Mouse (Mus musculus): ENCODE measurements around the gene Cox6b1. TPM values are rescaled to one million over a fixed set of nuclear protein-coding genes. Genes with fewer than 3 reads are reported as not detected.

The Cox6b1 gene
- polyA plus RNA-seq (2012; rRNA removed): 1,228 and 1,575 TPM in 2 replicates

DNA sequence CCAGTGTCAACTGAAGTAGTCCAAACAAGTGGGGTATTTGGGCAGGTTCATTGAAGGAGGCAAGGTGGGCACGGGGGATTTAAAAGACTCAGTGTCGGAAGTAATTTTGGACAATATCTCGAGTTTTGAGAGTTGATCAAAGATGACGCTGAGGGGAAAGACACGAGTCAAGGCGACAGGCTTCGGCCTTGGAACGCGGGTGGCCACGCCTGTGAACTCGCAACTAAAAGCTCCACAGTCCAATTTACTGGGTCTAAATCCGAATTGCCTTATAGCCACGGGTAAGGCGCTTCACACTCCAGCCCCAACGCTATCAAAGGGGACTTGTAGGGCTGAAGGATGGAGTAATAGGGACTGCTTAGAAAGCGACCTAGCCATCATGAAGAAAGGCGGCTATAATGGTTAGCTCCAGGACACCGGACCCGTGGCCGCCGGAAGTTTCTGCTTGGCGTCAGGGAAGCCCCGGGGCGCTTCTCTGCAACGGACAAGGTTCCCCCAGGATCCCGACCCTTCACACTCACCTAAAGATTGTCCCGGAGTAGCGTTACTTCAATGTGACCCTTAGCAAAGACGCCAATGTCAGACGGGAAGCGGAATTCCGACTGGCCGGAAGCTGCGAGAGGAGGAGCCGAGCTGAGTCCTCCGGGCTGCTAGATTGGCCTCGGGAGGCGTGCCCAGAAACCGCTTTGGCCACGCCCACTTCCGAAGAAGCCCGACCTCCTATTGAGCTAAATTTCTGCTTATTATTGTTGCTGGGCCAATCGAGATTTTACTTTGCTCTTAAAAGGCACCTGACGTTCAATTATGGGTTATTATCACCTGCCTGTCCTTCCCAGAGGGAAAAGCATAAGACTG lies at the start of gene Cox6b1:
Gene Cox6b1, minus strand, starts transcription at position 622 of the 855 bp plus-strand sequence.
- peak within 1 kb of the TSS; percentile 93 for H3K4me3 ChIP-seq (ENCODE audit: insufficient read depth, low read depth, low read length)
- peaks cover 3% of the 10 kb centered on the region; the same call in 1 of the 2 replicates for H3K36me3 ChIP-seq (ENCODE audit: control insufficient read depth, insufficient read depth, low read length)
- peaks cover 6% of the 10 kb centered on the region; the same call in 1 of the 2 replicates for H3K4me1 ChIP-seq (ENCODE audit: control insufficient read depth, insufficient read depth, low read length)
- H3K27ac ChIP-seq (ENCODE audit: insufficient read depth, low read depth, low read length): peak within 1 kb of the TSS; percentile 99
- TF ChIP-seq POLR2A (IDR thresholded peaks at IDR 0.05; ENCODE audit: low read depth, low read length): peak; percentile 37
- TF ChIP-seq CTCF (conservative IDR thresholded peaks at IDR 0.05; ENCODE audit: insufficient read depth, insufficient read length, low read depth, low read length): no peak
- peak; percentile 94 for DNase-seq
- 1% methylated on average over 44 of the region's 44 CpGs for WGBS
- H3K27me3 ChIP-seq (replicated peaks; ENCODE audit: control insufficient read depth, insufficient read depth, low read length): no peaks in the 10 kb centered on the region

DNA sequence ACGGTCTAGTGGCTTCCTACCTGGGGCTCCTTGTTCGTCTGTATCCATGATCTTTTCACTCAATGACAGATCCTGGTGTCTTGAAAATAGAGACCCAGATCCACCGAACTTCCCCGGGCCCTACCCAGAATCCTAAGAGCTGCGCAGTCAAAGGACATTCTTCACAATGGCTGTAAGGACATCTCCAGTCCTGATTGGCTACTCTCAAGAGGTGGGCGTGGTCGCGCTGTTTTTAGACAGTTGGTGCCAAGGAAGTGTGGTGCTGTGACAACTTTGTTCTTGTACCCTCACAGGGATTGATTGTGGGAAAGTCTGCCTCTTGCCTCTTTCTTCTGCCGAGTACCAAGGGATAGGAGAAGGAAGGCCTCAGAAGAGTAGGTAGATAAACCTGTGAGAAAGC lies 45.5 kb upstream of the Cox6b1 start, which contains the start of gene Pmis2:
Gene Pmis2, minus strand, starts transcription at position 126 of the 400 bp plus-strand sequence.
- no peak within 1 kb of the TSS for H3K4me3 ChIP-seq (ENCODE audit: insufficient read depth, low read depth, low read length)
- DNase-seq: no peak
- no peak within 1 kb of the TSS for H3K27ac ChIP-seq (ENCODE audit: insufficient read depth, low read depth, low read length)
- 74% methylated on average over 9 of the region's 9 CpGs for WGBS
- TF ChIP-seq POLR2A (IDR thresholded peaks at IDR 0.05; ENCODE audit: low read depth, low read length) (no peak), CTCF (conservative IDR thresholded peaks at IDR 0.05; ENCODE audit: insufficient read depth, insufficient read length, low read depth, low read length) (no peak)
- no peaks in the 10 kb centered on the region for H3K27me3 ChIP-seq (replicated peaks; ENCODE audit: control insufficient read depth, insufficient read depth, low read length)
- no peaks in the 10 kb centered on the region for H3K36me3 ChIP-seq (ENCODE audit: control insufficient read depth, insufficient read depth, low read length)
- H3K4me1 ChIP-seq (ENCODE audit: control insufficient read depth, insufficient read depth, low read length): peaks cover 2% of the 10 kb centered on the region; the same call in 1 of the 2 replicates

DNA sequence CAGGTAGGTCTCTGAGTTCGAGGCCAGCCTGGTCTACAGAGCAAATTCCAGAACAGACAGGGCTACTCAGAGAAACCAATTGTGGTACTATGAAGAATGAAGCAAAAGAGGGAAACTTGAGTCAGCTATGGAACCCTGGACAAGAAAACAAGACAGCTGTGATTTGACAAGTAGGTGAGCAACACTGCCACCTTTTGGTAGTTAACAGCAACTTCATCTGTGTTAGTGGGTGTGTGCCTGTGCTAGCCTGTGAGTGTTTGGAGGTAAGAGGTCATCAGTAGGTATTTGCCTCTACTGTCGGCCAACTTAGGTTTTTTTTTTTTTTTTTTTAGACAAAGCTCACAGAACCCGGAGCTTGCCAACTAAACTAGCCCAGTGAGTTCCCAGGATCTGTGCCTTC lies 43.3 kb upstream of the Cox6b1 start:
- Histone ChIP-seq H3K27me3 (replicated peaks; ENCODE audit: control insufficient read depth, insufficient read depth, low read length) (no peaks in the 10 kb centered on the region), H3K27ac (ENCODE audit: insufficient read depth, low read depth, low read length) (no peak overlapping the region), H3K4me1 (ENCODE audit: control insufficient read depth, insufficient read depth, low read length) (peaks cover 2% of the 10 kb centered on the region), H3K36me3 (ENCODE audit: control insufficient read depth, insufficient read depth, low read length) (no peaks in the 10 kb centered on the region), H3K4me3 (ENCODE audit: insufficient read depth, low read depth, low read length) (no peak overlapping the region)
- DNase-seq: peak; percentile 44
- TF ChIP-seq CTCF (conservative IDR thresholded peaks at IDR 0.05; ENCODE audit: insufficient read depth, insufficient read length, low read depth, low read length) (peak; percentile 51), POLR2A (IDR thresholded peaks at IDR 0.05; ENCODE audit: low read depth, low read length) (no peak)
- WGBS: 25% methylated on average over 3 of the region's 3 CpGs

DNA sequence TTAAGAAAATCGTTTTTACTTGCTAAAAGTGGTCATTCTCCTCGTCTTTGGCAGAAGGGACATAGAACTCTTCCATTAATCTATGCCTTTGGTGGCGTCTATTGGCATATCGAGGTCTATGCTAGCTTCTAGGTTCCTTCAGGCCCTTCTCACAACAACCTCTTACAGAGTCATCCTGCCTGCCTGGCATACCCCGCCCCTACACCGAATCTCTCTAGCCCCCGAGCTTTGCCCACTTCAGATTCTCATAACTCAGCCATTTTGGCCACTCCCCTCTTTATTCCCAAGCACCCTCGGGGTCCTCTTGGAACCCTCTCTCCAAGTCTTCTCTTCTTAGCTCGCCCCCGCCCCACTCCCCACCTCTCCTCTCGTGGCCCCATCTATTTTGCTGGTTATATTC lies 39.4 kb upstream of the Cox6b1 start:
- no peak for DNase-seq
- peaks cover 2% of the 10 kb centered on the region for H3K4me1 ChIP-seq (ENCODE audit: control insufficient read depth, insufficient read depth, low read length)
- no peak overlapping the region for H3K27ac ChIP-seq (ENCODE audit: insufficient read depth, low read depth, low read length)
- 5% methylated on average over 11 of the region's 11 CpGs for WGBS
- H3K27me3 ChIP-seq (replicated peaks; ENCODE audit: control insufficient read depth, insufficient read depth, low read length): no peaks in the 10 kb centered on the region
- TF ChIP-seq CTCF (conservative IDR thresholded peaks at IDR 0.05; ENCODE audit: insufficient read depth, insufficient read length, low read depth, low read length) (no peak), POLR2A (IDR thresholded peaks at IDR 0.05; ENCODE audit: low read depth, low read length) (no peak)
- H3K4me3 ChIP-seq (ENCODE audit: insufficient read depth, low read depth, low read length): peak overlapping the region; percentile 76
- H3K36me3 ChIP-seq (ENCODE audit: control insufficient read depth, insufficient read depth, low read length): no peaks in the 10 kb centered on the region

DNA sequence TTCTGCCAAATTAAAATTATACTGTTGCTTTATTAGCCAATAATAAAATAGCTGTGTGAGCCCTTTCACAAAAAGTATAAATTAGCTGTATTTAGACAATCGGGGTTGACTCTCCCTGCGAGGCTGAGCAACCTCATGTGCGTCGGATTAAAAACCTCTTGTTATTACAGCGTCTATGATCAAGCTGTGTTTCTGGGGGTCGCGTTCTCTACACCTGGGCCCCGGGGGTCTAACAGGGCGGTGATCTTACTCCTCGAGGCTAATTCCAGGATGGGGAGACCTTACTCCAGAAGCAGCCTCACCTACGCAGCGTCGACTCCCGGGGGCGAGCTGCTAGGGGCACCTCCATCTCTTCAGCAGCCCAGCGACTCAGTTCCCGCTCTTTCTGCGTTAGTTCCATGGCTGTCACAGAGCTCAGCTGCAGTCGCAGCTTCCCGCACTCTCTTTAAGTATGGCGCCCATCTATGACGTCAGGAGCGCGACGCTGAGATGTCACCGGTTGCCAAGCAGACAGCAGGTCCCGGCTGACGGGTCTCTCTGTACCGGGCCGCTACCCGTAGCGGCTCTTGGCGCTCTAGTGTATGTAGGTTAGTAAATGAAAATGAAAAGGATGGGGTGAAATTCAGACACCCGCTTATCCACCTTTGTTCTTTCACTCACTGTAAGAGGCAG lies 38.7 kb upstream of the Cox6b1 start, which contains the start of gene Haus5:
Gene Haus5, minus strand, starts transcription at position 466 of the 672 bp plus-strand sequence.
- peak; percentile 93 for DNase-seq
- peak; percentile 32 for TF ChIP-seq POLR2A (IDR thresholded peaks at IDR 0.05; ENCODE audit: low read depth, low read length)
- no peak for TF ChIP-seq CTCF (conservative IDR thresholded peaks at IDR 0.05; ENCODE audit: insufficient read depth, insufficient read length, low read depth, low read length)
- Histone ChIP-seq H3K36me3 (ENCODE audit: control insufficient read depth, insufficient read depth, low read length) (no peaks in the 10 kb centered on the region), H3K4me1 (ENCODE audit: control insufficient read depth, insufficient read depth, low read length) (peaks cover 2% of the 10 kb centered on the region), H3K27me3 (replicated peaks; ENCODE audit: control insufficient read depth, insufficient read depth, low read length) (no peaks in the 10 kb centered on the region), H3K27ac (ENCODE audit: insufficient read depth, low read depth, low read length) (no peak within 1 kb of the TSS), H3K4me3 (ENCODE audit: insufficient read depth, low read depth, low read length) (peak within 1 kb of the TSS; percentile 76)
- under 1% methylated on average over 34 of the region's 34 CpGs for WGBS

DNA sequence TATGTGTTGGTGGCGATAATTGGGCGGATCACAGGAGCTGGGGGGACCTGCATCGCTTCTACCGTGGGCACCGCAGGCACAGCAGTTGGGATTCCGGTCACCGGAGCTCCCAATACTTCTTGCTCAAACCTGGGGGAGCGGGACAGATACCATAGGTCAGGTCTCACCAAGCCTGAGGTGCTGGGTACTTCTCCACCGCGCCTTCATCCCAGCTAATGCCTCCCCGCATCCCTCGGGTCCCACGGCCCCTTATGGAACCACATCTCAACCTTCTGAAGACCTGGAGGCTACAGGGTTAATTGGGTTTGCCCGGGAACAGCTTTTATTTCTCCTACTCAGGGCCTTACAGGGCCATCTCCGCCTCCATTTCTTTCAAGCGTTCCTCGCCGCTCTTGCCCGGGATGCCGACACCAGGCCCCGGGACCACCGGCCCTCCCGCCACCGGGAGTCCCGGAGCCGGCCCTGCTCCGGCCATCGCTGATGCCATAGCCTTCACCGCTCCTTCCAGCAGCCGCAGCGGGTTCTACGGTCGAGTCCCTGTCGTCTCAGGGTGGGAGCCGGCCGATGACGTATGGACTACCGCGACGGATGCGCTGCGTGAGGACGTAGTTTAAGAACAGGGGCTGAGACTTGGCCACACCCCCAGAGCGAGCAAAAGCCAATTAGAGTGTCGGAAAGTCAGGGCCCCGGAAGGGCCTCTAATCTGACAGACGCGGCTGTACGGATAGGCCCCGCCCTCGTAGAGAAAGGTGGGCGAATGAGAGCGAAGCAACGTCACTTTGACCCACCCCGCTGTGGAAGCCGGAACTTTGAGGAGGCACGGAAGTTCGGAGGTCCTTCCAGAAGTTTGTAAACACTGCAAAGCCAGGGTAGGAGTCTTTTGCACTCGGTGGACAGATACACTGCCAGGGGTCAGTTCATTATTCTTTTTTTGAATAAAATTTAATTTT lies 23.9 kb upstream of the Cox6b1 start, which contains the start of gene Rbm42:
Gene Rbm42, minus strand, starts transcription at position 727 of the 950 bp plus-strand sequence.
- 1% methylated on average over 59 of the region's 59 CpGs for WGBS
- Histone ChIP-seq H3K36me3 (ENCODE audit: control insufficient read depth, insufficient read depth, low read length) (no peaks in the 10 kb centered on the region; the same call in none of the 2 replicates), H3K4me1 (ENCODE audit: control insufficient read depth, insufficient read depth, low read length) (no peaks in the 10 kb centered on the region; the same call in 1 of the 2 replicates), H3K27me3 (replicated peaks; ENCODE audit: control insufficient read depth, insufficient read depth, low read length) (no peaks in the 10 kb centered on the region), H3K4me3 (ENCODE audit: insufficient read depth, low read depth, low read length) (peak within 1 kb of the TSS; percentile 64), H3K27ac (ENCODE audit: insufficient read depth, low read depth, low read length) (0 out of 2 replicates have a peak within 1 kb of the TSS, but pooled peaks have one; percentile 2)
- peak; percentile 99 for DNase-seq
- TF ChIP-seq POLR2A (IDR thresholded peaks at IDR 0.05; ENCODE audit: low read depth, low read length): peak; percentile 45
- no peak for TF ChIP-seq CTCF (conservative IDR thresholded peaks at IDR 0.05; ENCODE audit: insufficient read depth, insufficient read length, low read depth, low read length)

Data from kidney, adult 2 months (tissue).